Mouse (Mus musculus) G1E (cell line): Measurements from ENCODE around the gene Kntc1. TPM values are rescaled to one million over a fixed set of nuclear protein-coding genes. Genes with fewer than 3 reads are reported as not detected.

Experiments used
- ATAC-seq: 2 replicates; pipeline ENCODE4 v1.8.0; 2016; ENCODE audit warnings: mild to moderate bottlenecking; ENCODE audit not compliant: insufficient number of reproducible peaks, poor library complexity, low FRiP score, severe bottlenecking; ENCODE audit errors: extremely low read depth
- DNase-seq: peaks from one replicate; pipeline ENCODE4 v3.0.0; 2012; ENCODE audit warnings: low spot score
- H3K27me3 ChIP-seq: 2 replicates; pipeline ENCODE4 v1.6.1; 2012; ENCODE audit warnings: mild to moderate bottlenecking, low read length, inconsistent platforms; ENCODE audit not compliant: insufficient read depth
- H3K36me3 ChIP-seq: replicated peaks from 2 replicates; pipeline ENCODE3; 2012; ENCODE audit warnings: mild to moderate bottlenecking, inconsistent platforms
- H3K4me1 ChIP-seq: 2 replicates; pipeline ENCODE4 v1.6.1; 2012; ENCODE audit warnings: low read depth, low read length, inconsistent platforms, mixed read lengths; ENCODE audit not compliant: insufficient read depth
- H3K4me3 ChIP-seq: 2 replicates; pipeline ENCODE4 v1.5.1; 2012; ENCODE audit warnings: low read depth, mild to moderate bottlenecking, inconsistent platforms, low read length, moderate library complexity, mixed read lengths
- H3K9me3 ChIP-seq: replicated peaks from 2 replicates; pipeline ENCODE4 v1.6.1; 2012; ENCODE audit warnings: inconsistent platforms
- CTCF ChIP-seq: IDR thresholded peaks from 2 replicates; pipeline ENCODE4 v1.5.1; 2012; ENCODE audit warnings: low read depth, low read length, inconsistent platforms, mixed read lengths
- GATA1 ChIP-seq: IDR thresholded peaks from 2 replicates; pipeline ENCODE4 v1.6.1; 2012; ENCODE audit warnings: borderline replicate concordance, low read length, inconsistent platforms, mixed read lengths
- GATA2 ChIP-seq: IDR thresholded peaks from 2 replicates; pipeline ENCODE4 v1.6.1; 2012; ENCODE audit warnings: low read depth, low read length, inconsistent platforms, borderline replicate concordance
- POLR2AphosphoS5 ChIP-seq: IDR thresholded peaks from 2 replicates; pipeline ENCODE4 v1.6.1; 2012; ENCODE audit warnings: low read depth, low read length, inconsistent platforms; ENCODE audit not compliant: insufficient replicate concordance
- TAL1 ChIP-seq: conservative IDR thresholded peaks from 2 replicates; pipeline ENCODE4 v1.6.1; 2012; ENCODE audit warnings: low read depth, low read length, inconsistent platforms, mixed read lengths
- polyA plus RNA-seq: library from polyadenylated mRNA; stranded (reverse); fragments of >175 nt; gene quantifications from 2 replicates; pipeline ENCODE4 v1.2.3, GENCODE M21; 2012
- total RNA-seq, 2 experiments: library from RNA; stranded (forward) in 1 of 2; stranded (reverse) in 1 of 2; fragments of 200-1000 nt in 1 of 2; fragments of >200 nt in 1 of 2; fragmentation: Nextera tagmentation in 1 of 2; gene quantifications; 2 replicates each; pipeline ENCODE4 v1.2.3; 2014 to 2017

Kntc1 gene
- total RNA-seq (2014; fragmentation: Nextera tagmentation) = 100 and 117 TPM in 2 replicates
- total RNA-seq (2017) = 61.9 and 68.0 TPM in 2 replicates
- polyA plus RNA-seq = 3.2 and 3.8 TPM in 2 replicates

GRCm38 (mm10) chr5:123749065-123750064 is at the start of gene Kntc1, which contains the start of gene Rsrc2:
Gene Kntc1, plus strand, starts transcription at chr5:123749716.
Gene Rsrc2, minus strand, starts transcription at chr5:123749414.
- Histone ChIP-seq H3K36me3 (peaks cover 44% of the 10 kb centered on the region), H3K4me3 (peak within 1 kb of the TSS; percentile 76), H3K27me3 (no peaks in the 10 kb centered on the region), H3K9me3 (no peaks in the 10 kb centered on the region), H3K4me1 (peaks cover 46% of the 10 kb centered on the region)
- no peak for TF ChIP-seq CTCF
- TF ChIP-seq POLR2AphosphoS5 = no peak; the same call in 1 of the 2 replicates
- no peak for TF ChIP-seq GATA1
- TF ChIP-seq TAL1 = no peak
- no peak for TF ChIP-seq GATA2
- ATAC-seq (peak; percentile 93), DNase-seq (peak; percentile 71)

GRCm38 (mm10) chr5:123700625-123701024 is 48.9 kb upstream of the Kntc1 start:
- H3K36me3 ChIP-seq = peaks cover 84% of the 10 kb centered on the region
- TF ChIP-seq CTCF (no peak), GATA2 (no peak), TAL1 (no peak), GATA1 (no peak), POLR2AphosphoS5 (no peak)
- ATAC-seq = no peak
- H3K9me3 ChIP-seq = no peaks in the 10 kb centered on the region
- DNase-seq = no peak
- no peaks in the 10 kb centered on the region for H3K27me3 ChIP-seq
- peaks cover 8% of the 10 kb centered on the region; the same call in 1 of the 2 replicates for H3K4me1 ChIP-seq
- H3K4me3 ChIP-seq = no peak overlapping the region

- H3K4me1 ChIP-seq = peaks cover 5% of the 10 kb centered on the region; the same call in 1 of the 2 replicates
- no peak overlapping the region for H3K4me3 ChIP-seq
- peaks cover 96% of the 10 kb centered on the region for H3K36me3 ChIP-seq
- ATAC-seq (no peak), DNase-seq (no peak)
- TF ChIP-seq GATA2 (no peak), POLR2AphosphoS5 (no peak), GATA1 (no peak), CTCF (no peak), TAL1 (no peak)
- no peaks in the 10 kb centered on the region for H3K9me3 ChIP-seq
- no peaks in the 10 kb centered on the region for H3K27me3 ChIP-seq
These were observed 40.9 kb upstream of the Kntc1 start for GRCm38 (mm10) chr5:123708598-123708997.

DNA sequence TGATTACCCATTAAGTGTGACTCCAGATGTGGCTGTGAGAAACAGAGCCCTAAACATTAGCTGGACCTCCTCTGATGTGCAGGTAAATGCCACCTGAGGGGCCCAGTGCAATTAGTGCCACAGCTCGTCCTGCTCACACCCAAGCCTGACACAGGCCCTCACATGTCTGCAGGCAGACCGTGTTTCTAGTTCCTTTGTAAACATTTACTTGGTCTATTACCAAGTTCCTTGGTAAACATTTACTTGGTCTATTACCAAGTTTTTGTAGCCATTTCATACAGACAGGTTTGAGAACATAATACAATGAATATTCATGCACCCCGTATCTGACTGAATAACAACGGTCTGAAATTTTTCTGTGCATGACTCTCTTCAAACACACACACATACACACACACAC is 39.9 kb upstream of the Kntc1 start:
- Histone ChIP-seq H3K36me3 (peaks cover 97% of the 10 kb centered on the region), H3K4me1 (peaks cover 5% of the 10 kb centered on the region; the same call in 1 of the 2 replicates), H3K9me3 (no peaks in the 10 kb centered on the region), H3K4me3 (no peak overlapping the region), H3K27me3 (no peaks in the 10 kb centered on the region)
- TF ChIP-seq POLR2AphosphoS5 = no peak
- no peak for TF ChIP-seq GATA2
- no peak for DNase-seq
- no peak for ATAC-seq

DNA sequence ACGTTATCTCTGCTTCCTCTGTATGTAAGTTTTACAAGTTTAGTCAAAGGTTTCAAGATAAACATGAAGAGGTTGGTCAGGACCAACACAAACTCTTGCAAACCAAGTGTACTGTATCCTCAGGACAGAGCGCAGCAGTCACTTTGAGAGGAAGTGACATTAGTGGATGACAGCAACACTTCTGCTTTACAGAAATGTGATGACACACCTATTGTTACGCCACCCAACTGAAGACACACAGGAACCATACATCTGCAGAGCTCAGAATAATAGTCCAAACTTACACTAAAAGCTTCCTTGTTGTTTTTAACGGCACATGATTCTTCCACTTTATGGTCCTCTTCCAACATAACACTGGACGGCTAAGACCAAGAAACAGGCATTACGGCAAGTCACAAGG is 35.7 kb upstream of the Kntc1 start:
- Histone ChIP-seq H3K36me3 (peaks cover 95% of the 10 kb centered on the region), H3K9me3 (no peaks in the 10 kb centered on the region)
- ATAC-seq = no peak

DNA sequence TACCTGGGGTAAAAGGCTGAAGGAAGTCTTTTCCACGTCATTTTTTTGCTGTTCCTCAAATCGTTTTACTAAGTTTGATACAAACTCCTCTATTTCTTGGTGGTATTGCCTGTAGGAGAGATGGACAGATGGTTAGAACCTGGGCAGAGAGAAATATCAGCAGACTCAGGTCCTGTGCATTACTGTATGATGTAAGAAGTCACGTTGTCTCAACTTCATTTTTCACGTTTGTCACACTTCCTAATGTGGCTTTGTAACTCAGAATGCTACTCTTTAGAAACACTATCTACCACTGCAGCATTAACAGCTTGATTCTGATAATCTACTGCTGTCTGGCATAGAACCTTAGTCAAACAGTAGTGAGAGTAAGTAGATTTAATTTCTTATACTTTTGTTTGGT is 34.9 kb upstream of the Kntc1 start:
- Histone ChIP-seq H3K36me3 (peaks cover 87% of the 10 kb centered on the region), H3K9me3 (no peaks in the 10 kb centered on the region), H3K4me1 (peaks cover 35% of the 10 kb centered on the region), H3K4me3 (no peak overlapping the region), H3K27me3 (no peaks in the 10 kb centered on the region)
- DNase-seq = no peak
- no peak for ATAC-seq
- TF ChIP-seq GATA1 = no peak
- TF ChIP-seq CTCF = no peak
- no peak for TF ChIP-seq POLR2AphosphoS5
- no peak for TF ChIP-seq GATA2
- TF ChIP-seq TAL1 = no peak

More for the DNA sequence above, 35.7 kb upstream of the Kntc1 start:
- no peaks in the 10 kb centered on the region for H3K27me3 ChIP-seq
- peaks cover 29% of the 10 kb centered on the region for H3K4me1 ChIP-seq
- TF ChIP-seq CTCF = no peak
- no peak for TF ChIP-seq GATA2
- no peak for TF ChIP-seq GATA1
- TF ChIP-seq TAL1 = no peak
- TF ChIP-seq POLR2AphosphoS5 = no peak
- H3K4me3 ChIP-seq = no peak overlapping the region
- DNase-seq = no peak
